Mouse (Mus musculus): ENCODE results near the gene Sema6d.
A peak's percentile ranks its signal among the peaks of the same experiment; 100 is the strongest.

The Sema6d gene

DNA sequence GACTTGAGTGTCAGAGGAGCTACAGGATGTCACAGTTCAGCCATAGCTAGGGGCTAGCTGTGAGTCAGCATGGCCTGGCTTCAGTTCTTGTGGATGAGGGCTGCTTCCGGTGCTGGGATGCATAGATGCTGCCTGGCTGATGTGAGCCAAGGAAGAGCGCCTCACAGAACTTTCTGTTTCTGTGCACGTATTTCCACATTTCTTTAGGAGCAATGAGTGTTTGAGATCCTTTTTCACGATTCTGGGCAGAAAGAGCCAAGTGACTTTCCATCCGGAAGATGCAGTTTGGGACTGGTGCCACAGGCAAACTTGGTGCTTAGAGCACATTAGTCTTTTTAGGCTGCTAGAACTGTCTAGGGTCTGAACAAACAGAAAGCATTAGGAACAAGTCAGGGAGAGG, 561.4 kb downstream of the Sema6d start:
- peak in 1 of 2 experiments; percentile 6 for DNase-seq (ENCODE audit: low spot score in 2 of 2)

DNA sequence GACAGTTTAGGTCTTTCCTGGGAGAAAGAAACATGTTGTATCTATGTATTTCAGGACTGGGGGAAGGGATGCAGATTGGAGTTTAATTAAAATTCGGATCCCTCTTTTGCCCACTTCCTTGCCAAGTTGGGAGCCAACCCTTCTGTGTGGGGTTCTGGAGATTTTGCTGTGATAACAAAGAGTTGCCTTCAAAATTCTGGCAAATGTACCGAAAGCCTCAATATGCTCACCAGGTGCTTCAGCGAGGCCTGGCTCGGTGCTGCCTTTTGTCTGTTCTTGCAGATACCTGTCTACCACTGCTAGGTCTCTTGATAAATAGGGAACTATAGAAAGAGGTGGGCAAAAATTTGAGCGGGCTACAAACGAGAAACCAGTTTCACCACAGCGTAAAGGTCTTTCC, 563.4 kb downstream of the Sema6d start:
- DNase-seq (ENCODE audit: low spot score in 2 of 2): no peak

GRCm38 (mm10) chr2:124657358-124657757, 567.6 kb downstream of the Sema6d start:
- DNase-seq (ENCODE audit: low spot score in 2 of 2): no peak

DNA sequence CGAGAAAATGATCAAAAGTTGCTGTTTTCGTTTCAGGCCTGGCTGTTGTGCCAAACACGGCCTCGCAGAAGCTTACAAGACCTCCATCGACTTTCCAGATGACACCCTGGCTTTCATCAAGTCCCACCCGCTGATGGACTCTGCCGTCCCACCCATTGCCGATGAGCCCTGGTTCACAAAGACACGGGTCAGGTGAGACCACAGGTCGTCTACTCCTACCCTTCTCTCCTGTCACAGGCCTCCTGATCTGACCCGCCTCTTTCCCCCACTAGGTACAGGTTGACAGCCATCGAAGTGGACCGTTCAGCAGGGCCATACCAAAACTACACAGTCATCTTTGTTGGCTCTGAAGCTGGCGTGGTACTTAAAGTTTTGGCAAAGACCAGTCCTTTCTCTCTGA, 568.6 kb downstream of the Sema6d start:
- DNase-seq (ENCODE audit: low spot score in 2 of 2): no peak

- DNase-seq (ENCODE audit: low spot score in 2 of 2): no peak
Observed at GRCm38 (mm10) chr2:124659601-124660000, 569.8 kb downstream of the Sema6d start.

DNA sequence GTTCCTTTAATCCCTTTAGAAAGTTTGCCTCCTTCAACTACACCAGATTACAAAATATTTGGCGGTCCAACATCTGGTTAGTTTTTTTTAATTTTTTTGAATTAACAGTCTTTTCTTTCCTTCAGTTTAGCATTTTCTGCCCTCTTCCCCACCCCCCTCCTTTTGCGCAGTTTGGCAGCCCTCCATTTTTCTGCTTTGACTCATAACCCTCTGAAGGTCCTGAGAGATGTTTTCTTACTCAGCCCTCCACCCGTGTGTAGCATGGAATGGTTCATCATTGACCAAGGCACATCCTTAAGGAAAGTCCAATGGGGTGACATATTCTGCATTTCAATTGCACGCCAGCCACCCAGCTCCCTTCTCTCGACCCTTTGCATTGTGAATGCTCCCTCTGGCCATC, 570.9 kb downstream of the Sema6d start:
- DNase-seq (ENCODE audit: low spot score in 2 of 2): no peak

DNA sequence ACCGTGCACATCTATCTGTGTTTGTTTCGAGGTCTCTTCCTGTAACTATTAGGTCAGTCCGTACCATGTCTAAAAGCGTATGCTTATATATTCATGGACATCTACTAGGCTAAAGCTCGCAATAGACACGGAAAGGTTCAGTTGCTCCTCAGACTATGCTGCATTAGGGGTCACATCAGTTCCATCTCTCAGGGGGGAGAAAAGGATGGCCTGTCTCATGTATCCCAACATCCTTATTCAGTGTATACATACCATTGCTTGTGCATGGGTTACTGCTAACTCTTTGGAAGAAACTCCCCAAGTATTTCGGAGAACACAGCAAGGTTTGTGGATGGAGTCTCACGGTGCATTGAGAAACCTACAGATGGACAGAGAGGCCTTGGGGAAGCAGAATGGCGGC, 571.5 kb downstream of the Sema6d start:
- DNase-seq (ENCODE audit: low spot score in 2 of 2): no peak

GRCm38 (mm10) chr2:124662257-124662656, 572.5 kb downstream of the Sema6d start:
- no peak for DNase-seq (ENCODE audit: low spot score in 2 of 2)

- DNase-seq (ENCODE audit: low spot score in 2 of 2): no peak
Observed at GRCm38 (mm10) chr2:124664191-124664590, 574.4 kb downstream of the Sema6d start.

DNA sequence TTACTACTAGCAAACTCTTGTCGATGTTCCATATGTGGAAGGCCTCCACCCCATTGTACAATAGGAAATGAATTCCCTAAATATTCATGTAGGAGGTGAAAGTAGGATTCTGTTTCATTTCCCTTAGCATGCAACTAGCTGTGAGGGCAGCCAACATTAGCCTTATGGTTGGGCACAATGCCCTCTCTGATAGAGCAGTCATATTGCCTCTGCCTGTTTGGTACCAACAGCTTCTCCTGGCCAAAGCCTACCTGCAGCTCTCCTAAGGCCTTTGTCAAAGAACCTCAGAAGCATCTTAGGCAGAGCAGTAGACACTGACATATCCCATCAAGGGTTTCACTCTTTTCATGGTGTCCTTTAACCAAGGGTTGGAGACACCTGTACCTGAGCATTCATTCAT, 578.7 kb downstream of the Sema6d start:
- DNase-seq (ENCODE audit: low spot score in 2 of 2): no peak

GRCm38 (mm10) chr2:124673117-124673516, 583.3 kb downstream of the Sema6d start:
- no peak for DNase-seq (ENCODE audit: low spot score in 2 of 2)

GRCm38 (mm10) chr2:124684481-124684901, 594.7 kb downstream of the Sema6d start:
- DNase-seq (ENCODE audit: low spot score in 2 of 2): no peak

GRCm38 (mm10) chr2:124690372-124690771, 600.6 kb downstream of the Sema6d start:
- DNase-seq (ENCODE audit: low spot score in 2 of 2): no peak

DNA sequence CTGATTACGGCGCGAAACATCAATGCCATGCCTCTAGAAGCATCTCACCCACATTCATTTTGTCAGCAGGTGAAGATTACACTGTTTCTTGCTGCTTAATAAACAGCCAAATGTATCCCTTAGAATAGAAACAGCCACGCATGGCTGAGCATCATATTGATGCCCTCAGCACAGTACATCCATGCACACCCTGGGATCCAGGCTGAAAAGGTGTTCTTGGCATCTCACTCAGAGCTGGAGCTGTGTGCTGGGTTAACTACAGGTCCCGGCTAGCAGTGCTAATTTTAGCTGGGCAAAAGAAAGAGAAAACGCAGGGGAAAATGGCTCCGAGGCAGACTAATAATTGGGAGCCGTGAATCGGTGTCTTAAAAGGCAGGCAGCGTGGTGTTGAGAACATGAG, 612.9 kb downstream of the Sema6d start:
- no peak for DNase-seq (ENCODE audit: low spot score in 2 of 2)

DNA sequence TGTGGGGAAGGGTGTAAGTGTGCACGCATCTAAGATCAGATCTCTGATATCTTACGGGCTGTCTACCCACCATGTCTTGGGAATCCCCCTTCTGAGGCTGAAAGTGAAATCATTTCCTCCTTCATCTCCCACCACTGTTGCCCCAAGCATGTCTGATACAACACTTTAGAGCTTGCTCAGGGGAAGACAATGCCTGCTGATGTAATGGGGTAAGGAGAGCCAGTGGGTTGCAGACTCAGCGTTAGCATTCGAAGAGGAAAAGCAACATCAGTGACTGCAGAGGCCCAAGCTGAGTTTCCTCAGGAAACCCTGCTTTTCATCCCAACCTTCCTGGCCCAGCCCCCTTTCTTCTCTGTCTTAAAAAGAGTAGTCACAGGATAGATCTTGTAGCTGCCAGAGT, 615.2 kb downstream of the Sema6d start:
- DNase-seq (ENCODE audit: low spot score in 2 of 2): no peak

GRCm38 (mm10) chr2:124705806-124706205, 616.0 kb downstream of the Sema6d start:
- no peak for DNase-seq (ENCODE audit: low spot score in 2 of 2)

DNA sequence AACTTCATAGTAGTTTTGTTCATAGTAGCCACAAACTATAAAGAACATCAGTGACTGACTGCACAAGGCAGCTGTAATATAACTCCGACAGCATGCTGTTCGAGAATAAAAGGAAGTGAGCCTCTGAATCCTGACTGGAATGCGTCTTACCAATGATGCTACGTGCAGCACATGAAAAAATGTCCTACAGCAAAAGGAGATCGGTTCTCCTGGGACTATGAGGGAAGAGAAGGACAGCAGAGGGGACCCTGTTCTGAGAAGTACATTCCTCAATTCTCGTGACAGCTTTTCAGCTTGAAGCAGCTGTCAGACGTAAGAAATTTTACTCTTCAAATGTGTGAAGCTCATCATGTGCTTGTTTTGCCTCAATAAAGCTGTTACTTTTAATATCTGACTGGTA, 617.1 kb downstream of the Sema6d start:
- DNase-seq (ENCODE audit: low spot score in 2 of 2): no peak
